Mouse (Mus musculus) midbrain, embryonic 14.5 days (tissue): Measurements from ENCODE around the gene H2-Eb2. TPM values are rescaled to one million over a fixed set of nuclear protein-coding genes. Genes with fewer than 3 reads are reported as not detected.

Experiments used
- ATAC-seq: fragments of 200-750 bp; cut with Nextera tagmentation; 2 replicates; pipeline ENCODE4 v1.8.0; 2017; ENCODE audit warnings: moderate number of reproducible peaks, moderate library complexity; ENCODE audit not compliant: low FRiP score, low TSS enrichment
- DNase-seq: peaks from one replicate; pipeline ENCODE4 v3.0.0-alpha.2; 2015
- H3K27ac ChIP-seq: fragments of 300-500 bp; sonication (generic); replicated peaks from 2 replicates; pipeline ENCODE4 v1.5.1; 2014; ENCODE audit warnings: mild to moderate bottlenecking, low read depth, low read length, moderate library complexity
- H3K27me3 ChIP-seq: fragments of 300-500 bp; sonication (generic); 2 replicates; pipeline ENCODE4 v1.6.1; 2014; ENCODE audit warnings: low read length, control low read depth, mixed read lengths; ENCODE audit not compliant: control insufficient read depth, insufficient read depth
- H3K36me3 ChIP-seq: fragments of 300-500 bp; sonication (generic); 2 replicates; pipeline ENCODE4 v1.6.1; 2014; ENCODE audit warnings: low read length, control low read depth; ENCODE audit not compliant: control insufficient read depth, insufficient read depth
- H3K4me1 ChIP-seq: fragments of 300-500 bp; sonication (generic); 2 replicates; pipeline ENCODE4 v1.6.1; 2014; ENCODE audit warnings: mild to moderate bottlenecking, antibody characterized with exemption, low read length, control low read depth; ENCODE audit not compliant: control insufficient read depth, insufficient read depth
- H3K4me2 ChIP-seq: fragments of 300-500 bp; sonication (generic); 2 replicates; pipeline ENCODE4 v1.6.1; 2014; ENCODE audit warnings: mild to moderate bottlenecking, low read length, moderate library complexity
- H3K4me3 ChIP-seq: fragments of 300-500 bp; sonication (generic); replicated peaks from 2 replicates; pipeline ENCODE4 v1.5.1; 2014; ENCODE audit warnings: low read depth, low read length
- H3K9ac ChIP-seq: fragments of 300-500 bp; sonication (generic); replicated peaks from 2 replicates; pipeline ENCODE4 v1.6.1; 2014; ENCODE audit warnings: mild to moderate bottlenecking, low read length, moderate library complexity
- H3K9me3 ChIP-seq: fragments of 300-500 bp; sonication (generic); 2 replicates; pipeline ENCODE4 v1.6.1; 2016; ENCODE audit warnings: low read length, control low read depth, mixed read lengths; ENCODE audit not compliant: control insufficient read depth
- WGBS: fragments of 180-500 bp; shearing (Covaris S2); extraction: QIAGEN DNeasy Blood & Tissue Kit; methylation state at CpG from one replicate; pipeline ENCODE4 v1.1.7; 2014; 5-methylcytosine and 5-hydroxymethylcytosine counted together
- polyA plus RNA-seq: library from polyadenylated mRNA; unstranded; fragments of >200 nt; fragmentation: Nextera tagmentation; extraction: Ambion mirVana; gene quantifications from 2 replicates; pipeline ENCODE4 v1.2.1, GENCODE M21; 2014

Gene H2-Eb2
- polyA plus RNA-seq, 1 experiment from 2014 or later: not detected

- 82% methylated on average over 3 of the region's 3 CpGs for WGBS
- ATAC-seq: no peak
- H3K27me3 ChIP-seq: no peaks in the 10 kb centered on the region
- DNase-seq: no peak
- H3K9me3 ChIP-seq: no peaks in the 10 kb centered on the region
- no peak overlapping the region for H3K4me3 ChIP-seq
- H3K4me1 ChIP-seq: no peaks in the 10 kb centered on the region
- H3K4me2 ChIP-seq: no peak overlapping the region
- H3K9ac ChIP-seq: no peak overlapping the region
- no peak overlapping the region for H3K27ac ChIP-seq
- H3K36me3 ChIP-seq: no peaks in the 10 kb centered on the region
Observed at GRCm38 (mm10) chr17:34326373-34326772, 908 bp downstream of the H2-Eb2 start.

DNA sequence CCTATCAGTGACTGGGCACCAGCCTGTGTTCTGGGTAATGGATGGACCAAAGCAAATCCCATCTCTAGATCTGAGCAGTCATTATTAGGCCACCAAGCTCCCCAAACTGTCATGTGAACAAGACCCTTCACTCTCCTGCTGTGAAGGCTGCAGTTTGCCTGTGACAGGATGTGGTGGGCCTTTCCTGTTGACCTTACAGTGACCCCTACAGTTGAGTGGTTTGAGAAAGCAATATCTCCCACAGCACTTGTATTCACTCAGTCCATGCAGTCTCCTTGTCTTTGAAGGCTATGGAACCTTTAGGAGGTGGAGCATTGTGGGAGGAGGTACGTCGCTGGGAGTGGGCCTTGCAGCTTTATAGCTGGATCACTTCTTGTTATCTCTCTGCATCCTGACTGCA, 4.3 kb downstream of the H2-Eb2 start:
- H3K36me3 ChIP-seq: no peaks in the 10 kb centered on the region
- H3K4me2 ChIP-seq: no peak overlapping the region
- H3K9ac ChIP-seq: no peak overlapping the region
- H3K4me3 ChIP-seq: no peak overlapping the region
- no peaks in the 10 kb centered on the region for H3K27me3 ChIP-seq
- no peaks in the 10 kb centered on the region for H3K4me1 ChIP-seq
- ATAC-seq (no peak), DNase-seq (no peak)
- no peaks in the 10 kb centered on the region for H3K9me3 ChIP-seq
- WGBS: 78% methylated on average over 2 of the region's 2 CpGs
- no peak overlapping the region for H3K27ac ChIP-seq

- DNase-seq (no peak), ATAC-seq (no peak)
- no peaks in the 10 kb centered on the region for H3K27me3 ChIP-seq
- H3K4me1 ChIP-seq: no peaks in the 10 kb centered on the region
- H3K36me3 ChIP-seq: no peaks in the 10 kb centered on the region
- no peak overlapping the region for H3K4me2 ChIP-seq
- no peak overlapping the region for H3K27ac ChIP-seq
- H3K9me3 ChIP-seq: no peaks in the 10 kb centered on the region
- H3K4me3 ChIP-seq: no peak overlapping the region
- 83% methylated on average over 1 of the region's 1 CpGs for WGBS
- H3K9ac ChIP-seq: no peak overlapping the region
Observed at GRCm38 (mm10) chr17:34331200-34331599, 5.7 kb downstream of the H2-Eb2 start.

DNA sequence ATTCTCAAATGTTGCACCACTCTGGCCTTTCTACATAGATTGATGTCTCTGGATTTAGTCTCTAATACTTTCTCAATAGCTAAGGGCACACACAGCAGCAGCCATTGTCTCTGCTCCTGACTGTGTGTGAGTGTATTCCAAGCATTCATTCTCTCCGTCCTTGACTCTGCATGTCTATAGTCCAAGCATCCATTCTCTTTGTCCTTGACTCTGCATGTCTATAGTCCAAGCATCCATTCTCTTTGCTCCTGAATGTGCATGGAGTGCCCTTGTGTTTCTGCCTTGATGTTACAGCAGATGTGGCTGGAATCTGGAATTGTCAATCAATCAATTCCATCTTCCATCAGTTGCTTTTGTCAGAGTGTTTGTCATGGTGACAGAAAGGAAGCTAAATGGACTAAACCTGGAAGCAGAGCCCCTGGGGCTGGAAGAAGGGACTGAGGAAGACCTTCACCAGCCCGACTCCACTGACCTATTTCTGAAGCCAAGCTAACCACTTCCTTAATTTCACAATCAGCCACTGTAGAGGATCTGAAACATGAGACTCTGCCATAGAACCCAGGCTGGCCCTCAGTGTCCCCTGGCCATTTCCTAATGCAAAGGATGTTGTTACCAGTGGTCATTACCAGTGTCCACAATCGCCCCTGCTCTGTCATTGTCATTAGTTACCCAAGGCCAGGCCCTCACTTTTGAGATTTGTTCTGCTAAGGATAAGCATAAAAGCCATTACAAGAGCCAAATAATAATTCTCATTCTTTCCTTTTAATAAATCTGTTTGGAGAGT, 15.3 kb downstream of the H2-Eb2 start:
- H3K9me3 ChIP-seq: no peaks in the 10 kb centered on the region
- no peak for DNase-seq
- 50% methylated on average over 3 of the region's 3 CpGs for WGBS
- H3K27ac ChIP-seq: no peak overlapping the region
- no peaks in the 10 kb centered on the region for H3K4me1 ChIP-seq
- no peaks in the 10 kb centered on the region for H3K27me3 ChIP-seq
- no peak overlapping the region for H3K9ac ChIP-seq
- no peak overlapping the region for H3K4me2 ChIP-seq
- no peak overlapping the region for H3K4me3 ChIP-seq
- H3K36me3 ChIP-seq: no peaks in the 10 kb centered on the region
- ATAC-seq: no peak

- DNase-seq (no peak), ATAC-seq (no peak)
- Histone ChIP-seq H3K9ac (no peak overlapping the region), H3K4me3 (no peak overlapping the region), H3K4me2 (no peak overlapping the region), H3K4me1 (no peaks in the 10 kb centered on the region), H3K27ac (no peak overlapping the region), H3K27me3 (no peaks in the 10 kb centered on the region), H3K36me3 (no peaks in the 10 kb centered on the region), H3K9me3 (no peaks in the 10 kb centered on the region)
- WGBS: 92% methylated on average over 4 of the region's 4 CpGs
Observed at GRCm38 (mm10) chr17:34344882-34345281, 19.4 kb downstream of the H2-Eb2 start.

GRCm38 (mm10) chr17:34345486-34345885, 20.0 kb downstream of the H2-Eb2 start:
- Histone ChIP-seq H3K4me3 (no peak overlapping the region), H3K9me3 (no peaks in the 10 kb centered on the region), H3K9ac (no peak overlapping the region), H3K4me2 (no peak overlapping the region), H3K36me3 (no peaks in the 10 kb centered on the region), H3K27ac (no peak overlapping the region), H3K4me1 (no peaks in the 10 kb centered on the region), H3K27me3 (no peaks in the 10 kb centered on the region)
- 87% methylated on average over 7 of the region's 7 CpGs for WGBS
- no peak for DNase-seq
- ATAC-seq: no peak

GRCm38 (mm10) chr17:34346041-34346440, 20.6 kb downstream of the H2-Eb2 start:
- Histone ChIP-seq H3K36me3 (no peaks in the 10 kb centered on the region), H3K4me2 (no peak overlapping the region), H3K9me3 (no peaks in the 10 kb centered on the region), H3K27me3 (no peaks in the 10 kb centered on the region), H3K27ac (no peak overlapping the region), H3K9ac (no peak overlapping the region), H3K4me1 (no peaks in the 10 kb centered on the region), H3K4me3 (no peak overlapping the region)
- WGBS: 81% methylated on average over 3 of the region's 3 CpGs
- DNase-seq (no peak), ATAC-seq (no peak)

DNA sequence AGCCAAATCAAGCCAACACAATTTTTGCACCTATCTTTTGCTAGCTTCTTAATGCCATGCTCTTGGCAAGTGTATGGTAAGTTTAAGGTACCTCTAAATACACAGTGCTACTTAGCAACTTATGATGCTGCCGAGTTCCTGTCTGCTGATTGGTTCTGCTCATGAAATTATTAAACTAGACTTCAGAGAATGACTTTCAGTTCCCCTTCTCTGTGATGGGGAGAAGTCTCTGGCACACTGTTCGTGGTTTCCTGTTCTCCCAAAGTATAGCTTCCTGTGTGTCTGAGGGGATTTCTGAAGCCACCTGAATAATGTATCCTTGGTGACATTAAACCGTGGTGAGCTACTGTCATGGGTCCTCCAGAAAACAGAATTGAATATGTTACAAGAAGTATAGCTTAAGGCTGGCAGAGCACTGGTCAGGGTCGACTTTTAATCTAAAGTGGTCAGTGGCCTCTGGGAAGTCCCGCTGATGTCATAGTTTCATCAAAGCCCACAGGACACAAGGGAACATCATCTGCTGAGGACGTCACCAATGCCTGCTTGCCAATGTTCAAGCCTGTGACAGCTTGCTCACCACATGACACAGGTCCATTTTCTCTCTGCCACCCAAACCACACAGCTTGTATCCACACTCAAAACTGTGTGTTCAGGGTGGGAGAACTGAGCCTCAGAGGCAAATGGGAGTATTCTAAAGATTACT, 22.3 kb downstream of the H2-Eb2 start:
- H3K4me2 ChIP-seq: no peak overlapping the region
- no peaks in the 10 kb centered on the region for H3K9me3 ChIP-seq
- no peak overlapping the region for H3K4me3 ChIP-seq
- no peaks in the 10 kb centered on the region for H3K4me1 ChIP-seq
- H3K27me3 ChIP-seq: no peaks in the 10 kb centered on the region
- ATAC-seq (no peak), DNase-seq (peak; percentile 51)
- H3K36me3 ChIP-seq: no peaks in the 10 kb centered on the region
- H3K27ac ChIP-seq: no peak overlapping the region
- no peak overlapping the region for H3K9ac ChIP-seq
- 74% methylated on average over 6 of the region's 6 CpGs for WGBS

GRCm38 (mm10) chr17:34349429-34349828, 24.0 kb downstream of the H2-Eb2 start:
- Histone ChIP-seq H3K4me1 (no peaks in the 10 kb centered on the region), H3K9ac (no peak overlapping the region), H3K4me2 (no peak overlapping the region), H3K36me3 (no peaks in the 10 kb centered on the region), H3K9me3 (no peaks in the 10 kb centered on the region), H3K4me3 (no peak overlapping the region), H3K27ac (no peak overlapping the region), H3K27me3 (no peaks in the 10 kb centered on the region)
- DNase-seq: peak; percentile 92
- ATAC-seq: no peak
- WGBS: 4% methylated on average over 4 of the region's 4 CpGs
